Mouse (Mus musculus): ENCODE measurements around the gene Pnmal1. TPM values are rescaled to one million over a fixed set of nuclear protein-coding genes. Genes with fewer than 3 reads are reported as not detected.

Pnmal1 gene
- polyA plus RNA-seq, 1 experiment from 2014 or later: 0.33 TPM

GRCm38 (mm10) chr7:16993651-16994399 lies 34.3 kb downstream of the Pnmal1 start:
- peak; percentile 96 for ATAC-seq (ENCODE audit: insufficient number of reproducible peaks, low FRiP score, low TSS enrichment, low read depth)
- peak overlapping the region; percentile 69 for H3K9ac ChIP-seq
- H3K9me3 ChIP-seq: no peaks in the 10 kb centered on the region
- no peaks in the 10 kb centered on the region for H3K27me3 ChIP-seq
- peak overlapping the region; percentile 65 for H3K4me3 ChIP-seq
- peak overlapping the region; percentile 92 for H3K27ac ChIP-seq
- peak overlapping the region; percentile 72 for H3K4me2 ChIP-seq
- peaks cover 71% of the 10 kb centered on the region for H3K4me1 ChIP-seq
- WGBS: under 1% methylated on average over 27 of the region's 27 CpGs
- peaks cover 22% of the 10 kb centered on the region for H3K36me3 ChIP-seq

GRCm38 (mm10) chr7:16994400-16994799 lies 34.9 kb downstream of the Pnmal1 start:
- Histone ChIP-seq H3K36me3 (peaks cover 26% of the 10 kb centered on the region), H3K27ac (peak overlapping the region; percentile 92), H3K9ac (peak overlapping the region; percentile 69), H3K9me3 (no peaks in the 10 kb centered on the region), H3K27me3 (no peaks in the 10 kb centered on the region), H3K4me2 (peak overlapping the region; percentile 72), H3K4me1 (peaks cover 74% of the 10 kb centered on the region), H3K4me3 (peak overlapping the region; percentile 65)
- no peak for ATAC-seq (ENCODE audit: insufficient number of reproducible peaks, low FRiP score, low TSS enrichment, low read depth)
- 2% methylated on average over 20 of the region's 20 CpGs for WGBS

- H3K4me1 ChIP-seq: peaks cover 67% of the 10 kb centered on the region
- WGBS: 76% methylated on average over 4 of the region's 4 CpGs
- no peaks in the 10 kb centered on the region for H3K27me3 ChIP-seq
- H3K4me3 ChIP-seq: peak overlapping the region; percentile 65
- H3K4me2 ChIP-seq: peak overlapping the region; percentile 72
- H3K9ac ChIP-seq: peak overlapping the region; percentile 69; the same call in 1 of the 2 replicates
- no peaks in the 10 kb centered on the region for H3K9me3 ChIP-seq
- peaks cover 34% of the 10 kb centered on the region for H3K36me3 ChIP-seq
- no peak for ATAC-seq (ENCODE audit: insufficient number of reproducible peaks, low FRiP score, low TSS enrichment, low read depth)
- H3K27ac ChIP-seq: 0 out of 2 replicates have a peak overlapping the region, but pooled peaks have one; percentile 17
Observed at GRCm38 (mm10) chr7:16995345-16995744, 35.9 kb downstream of the Pnmal1 start.

GRCm38 (mm10) chr7:16999233-16999632 lies 39.8 kb downstream of the Pnmal1 start:
- peaks cover 61% of the 10 kb centered on the region for H3K36me3 ChIP-seq
- ATAC-seq (ENCODE audit: insufficient number of reproducible peaks, low FRiP score, low TSS enrichment, low read depth): no peak
- H3K4me1 ChIP-seq: peaks cover 45% of the 10 kb centered on the region
- no peak overlapping the region for H3K9ac ChIP-seq
- H3K27me3 ChIP-seq: no peaks in the 10 kb centered on the region
- H3K4me3 ChIP-seq: no peak overlapping the region
- 75% methylated on average over 4 of the region's 4 CpGs for WGBS
- no peak overlapping the region for H3K4me2 ChIP-seq
- no peak overlapping the region for H3K27ac ChIP-seq
- no peaks in the 10 kb centered on the region for H3K9me3 ChIP-seq

- no peak overlapping the region for H3K4me3 ChIP-seq
- peaks cover 65% of the 10 kb centered on the region for H3K36me3 ChIP-seq
- no peaks in the 10 kb centered on the region for H3K9me3 ChIP-seq
- no peak overlapping the region for H3K27ac ChIP-seq
- no peaks in the 10 kb centered on the region for H3K27me3 ChIP-seq
- H3K4me2 ChIP-seq: no peak overlapping the region
- WGBS: 22% methylated on average over 4 of the region's 4 CpGs
- no peak overlapping the region for H3K9ac ChIP-seq
- peaks cover 43% of the 10 kb centered on the region for H3K4me1 ChIP-seq
- no peak; the same call in 1 of the 2 replicates for ATAC-seq (ENCODE audit: insufficient number of reproducible peaks, low FRiP score, low TSS enrichment, low read depth)
Observed at GRCm38 (mm10) chr7:16999650-17000049, 40.2 kb downstream of the Pnmal1 start.

- peaks cover 17% of the 10 kb centered on the region for H3K4me1 ChIP-seq
- ATAC-seq (ENCODE audit: insufficient number of reproducible peaks, low FRiP score, low TSS enrichment, low read depth): 0 out of 2 replicates have a peak, but pooled peaks have one; percentile 44
- H3K27ac ChIP-seq: 0 out of 2 replicates have a peak overlapping the region, but pooled peaks have one; percentile 43
- H3K27me3 ChIP-seq: no peaks in the 10 kb centered on the region
- 13% methylated on average over 7 of the region's 7 CpGs for WGBS
- H3K9ac ChIP-seq: no peak overlapping the region
- H3K9me3 ChIP-seq: no peaks in the 10 kb centered on the region
- H3K4me3 ChIP-seq: no peak overlapping the region
- H3K4me2 ChIP-seq: no peak overlapping the region
- peaks cover 85% of the 10 kb centered on the region for H3K36me3 ChIP-seq
Observed at GRCm38 (mm10) chr7:17002375-17003195, 43.1 kb downstream of the Pnmal1 start.

- Histone ChIP-seq H3K36me3 (peaks cover 85% of the 10 kb centered on the region), H3K9ac (no peak overlapping the region), H3K9me3 (no peaks in the 10 kb centered on the region), H3K4me3 (no peak overlapping the region), H3K27ac (peak overlapping the region; percentile 43; the same call in 1 of the 2 replicates), H3K4me2 (no peak overlapping the region), H3K4me1 (peaks cover 12% of the 10 kb centered on the region; the same call in 1 of the 2 replicates), H3K27me3 (no peaks in the 10 kb centered on the region)
- ATAC-seq (ENCODE audit: insufficient number of reproducible peaks, low FRiP score, low TSS enrichment, low read depth): no peak
- WGBS: 72% methylated on average over 7 of the region's 7 CpGs
Observed at GRCm38 (mm10) chr7:17003230-17003960, 43.9 kb downstream of the Pnmal1 start.

- no peak for ATAC-seq (ENCODE audit: insufficient number of reproducible peaks, low FRiP score, low TSS enrichment, low read depth)
- no peaks in the 10 kb centered on the region for H3K9me3 ChIP-seq
- no peak overlapping the region for H3K9ac ChIP-seq
- 81% methylated on average over 7 of the region's 7 CpGs for WGBS
- H3K27me3 ChIP-seq: no peaks in the 10 kb centered on the region
- no peak overlapping the region for H3K4me3 ChIP-seq
- H3K27ac ChIP-seq: no peak overlapping the region
- peaks cover 88% of the 10 kb centered on the region for H3K36me3 ChIP-seq
- H3K4me2 ChIP-seq: no peak overlapping the region
- H3K4me1 ChIP-seq: peaks cover 8% of the 10 kb centered on the region; the same call in 1 of the 2 replicates
Observed at GRCm38 (mm10) chr7:17004716-17005115, 45.2 kb downstream of the Pnmal1 start.

- Histone ChIP-seq H3K4me2 (no peak overlapping the region), H3K36me3 (peaks cover 94% of the 10 kb centered on the region), H3K9me3 (no peaks in the 10 kb centered on the region), H3K4me3 (no peak overlapping the region), H3K27ac (no peak overlapping the region), H3K9ac (no peak overlapping the region), H3K4me1 (0 out of 2 replicates have a peak, but pooled peaks cover 3% of the 10 kb centered on the region), H3K27me3 (no peaks in the 10 kb centered on the region)
- no peak for ATAC-seq (ENCODE audit: insufficient number of reproducible peaks, low FRiP score, low TSS enrichment, low read depth)
- 77% methylated on average over 4 of the region's 4 CpGs for WGBS
Observed at GRCm38 (mm10) chr7:17007300-17007699, 47.8 kb downstream of the Pnmal1 start.

GRCm38 (mm10) chr7:17009326-17010009 lies 50.0 kb downstream of the Pnmal1 start:
- no peak overlapping the region for H3K4me2 ChIP-seq
- no peak overlapping the region for H3K27ac ChIP-seq
- WGBS: 90% methylated on average over 16 of the region's 16 CpGs
- H3K4me3 ChIP-seq: no peak overlapping the region
- no peak for ATAC-seq (ENCODE audit: insufficient number of reproducible peaks, low FRiP score, low TSS enrichment, low read depth)
- H3K27me3 ChIP-seq: no peaks in the 10 kb centered on the region
- H3K36me3 ChIP-seq: peaks cover 99% of the 10 kb centered on the region
- no peaks in the 10 kb centered on the region for H3K9me3 ChIP-seq
- 0 out of 2 replicates have a peak, but pooled peaks cover 3% of the 10 kb centered on the region for H3K4me1 ChIP-seq
- no peak overlapping the region for H3K9ac ChIP-seq

GRCm38 (mm10) chr7:17010010-17010347 lies 50.5 kb downstream of the Pnmal1 start:
- no peak overlapping the region for H3K4me2 ChIP-seq
- H3K27ac ChIP-seq: no peak overlapping the region
- H3K36me3 ChIP-seq: peaks cover 99% of the 10 kb centered on the region
- no peak for ATAC-seq (ENCODE audit: insufficient number of reproducible peaks, low FRiP score, low TSS enrichment, low read depth)
- H3K27me3 ChIP-seq: no peaks in the 10 kb centered on the region
- no peak overlapping the region for H3K9ac ChIP-seq
- 0 out of 2 replicates have a peak, but pooled peaks cover 2% of the 10 kb centered on the region for H3K4me1 ChIP-seq
- H3K9me3 ChIP-seq: no peaks in the 10 kb centered on the region
- H3K4me3 ChIP-seq: no peak overlapping the region
- WGBS: 86% methylated on average over 5 of the region's 5 CpGs

Measured in limb, embryonic 15.5 days (tissue).